9 mouse cellular contexts compared by ENCODE assay signal in genomic region chr2:121621262-121622163, GRCm38 (mm10).
A peak's percentile ranks its signal among the peaks of the same experiment; 100 is the strongest.
DNase-seq lines count a peak whose midpoint lies in the region; ATAC-seq and TF ChIP-seq lines count a peak whose summit lies in the region.
"Had no signal": no experiment of that assay in that cellular context is flagged by ENCODE, and none has a peak within 500 bp of the region (broad histone marks: within the 10 kb centered on the region; RNA-seq: fewer than 3 reads in every experiment).

No protein-coding gene starts in this region.

- H3K27ac ChIP-seq in heart, embryonic 10.5 days = no peak overlapping the region
- no peak overlapping the region for H3K27ac ChIP-seq in hindbrain, embryonic 11.5 days (ENCODE audit: low read depth, low read length)
- no peak overlapping the region for H3K27ac ChIP-seq in midbrain, embryonic 16.5 days (ENCODE audit: low read length)
- H3K27ac ChIP-seq in thymus, adult 2 months (ENCODE audit: control insufficient read depth, insufficient read depth, low read length) = no peak overlapping the region

- no peak overlapping the region for H3K4me2 ChIP-seq in hindbrain, embryonic 11.5 days (replicated peaks; ENCODE audit: low read depth, low read length)
- H3K4me2 ChIP-seq in midbrain, embryonic 16.5 days (ENCODE audit: low read length) = no peak overlapping the region
- H3K4me2 ChIP-seq: lung, embryonic 14.5 days had no signal

- DNase-seq in heart, adult 9 months (ENCODE audit: low spot score in 2 of 2) = peak; percentile 9 to 34
- DNase-seq in heart, embryonic 10.5 days (ENCODE audit: low spot score) = no peak
- peak; percentile 33 to 46 for DNase-seq in cerebellum, postnatal 14 days
- peak; percentile 12 for DNase-seq in hindbrain, embryonic 11.5 days (ENCODE audit: low spot score)
- DNase-seq in thymus, adult 2 months = no peak
- DNase-seq in heart, postnatal 4 days = no peak
- no peak for DNase-seq in thymus, postnatal 10 days (ENCODE audit: low spot score in 2 of 2)
- DNase-seq: lung, embryonic 14.5 days had no signal

- H3K4me1 ChIP-seq in heart, embryonic 10.5 days = peaks cover 7% of the 10 kb centered on the region
- 0 out of 2 replicates have a peak, but pooled peaks cover 2% of the 10 kb centered on the region for H3K4me1 ChIP-seq in hindbrain, embryonic 11.5 days (replicated peaks; ENCODE audit: control insufficient read depth, insufficient read depth, low read length)
- peaks cover 13% of the 10 kb centered on the region for H3K4me1 ChIP-seq in midbrain, embryonic 16.5 days (ENCODE audit: control insufficient read depth, insufficient read depth, low read length)
- no peaks in the 10 kb centered on the region for H3K4me1 ChIP-seq in thymus, adult 2 months (replicated peaks; ENCODE audit: control insufficient read depth, insufficient read depth, low read length)

- H3K27me3 ChIP-seq in heart, embryonic 10.5 days (ENCODE audit: insufficient read depth, poor library complexity, severe bottlenecking) = no peaks in the 10 kb centered on the region
- H3K27me3 ChIP-seq in hindbrain, embryonic 11.5 days (ENCODE audit: control insufficient read depth, insufficient read depth, low read length) = no peaks in the 10 kb centered on the region
- H3K27me3 ChIP-seq in midbrain, embryonic 16.5 days (ENCODE audit: control insufficient read depth, insufficient read depth, low read depth, low read length) = no peaks in the 10 kb centered on the region
- no peaks in the 10 kb centered on the region for H3K27me3 ChIP-seq in thymus, adult 2 months (ENCODE audit: control insufficient read depth, insufficient read depth, low read length)

- H3K36me3 ChIP-seq in heart, embryonic 10.5 days = no peaks in the 10 kb centered on the region
- no peaks in the 10 kb centered on the region for H3K36me3 ChIP-seq in hindbrain, embryonic 11.5 days (ENCODE audit: control insufficient read depth, insufficient read depth, low read length)
- H3K36me3 ChIP-seq in midbrain, embryonic 16.5 days (ENCODE audit: control insufficient read depth, insufficient read depth, low read length) = no peaks in the 10 kb centered on the region
- no peaks in the 10 kb centered on the region for H3K36me3 ChIP-seq in thymus, adult 2 months (ENCODE audit: control insufficient read depth, insufficient read depth, low read length)

- no peaks in the 10 kb centered on the region for H3K9me3 ChIP-seq in heart, embryonic 10.5 days
- no peaks in the 10 kb centered on the region for H3K9me3 ChIP-seq in hindbrain, embryonic 11.5 days (ENCODE audit: control insufficient read depth, low read length)
- H3K9me3 ChIP-seq in midbrain, embryonic 16.5 days (replicated peaks; ENCODE audit: control insufficient read depth, low read length, poor library complexity, severe bottlenecking) = no peaks in the 10 kb centered on the region

- no peak overlapping the region for H3K4me3 ChIP-seq in heart, embryonic 10.5 days
- no peak overlapping the region for H3K4me3 ChIP-seq in hindbrain, embryonic 11.5 days (ENCODE audit: low read depth, low read length)
- H3K4me3 ChIP-seq in midbrain, embryonic 16.5 days (ENCODE audit: low read depth, low read length) = no peak overlapping the region
- H3K4me3 ChIP-seq in thymus, adult 2 months (ENCODE audit: control insufficient read depth, insufficient read depth, low read length) = no peak overlapping the region

- TF ChIP-seq POLR2A in thymus, adult 2 months (IDR thresholded peaks at IDR 0.05; ENCODE audit: control insufficient read depth, extremely low read depth, insufficient read depth, low read length, poor library complexity) = no peak

- TF ChIP-seq CTCF in thymus, adult 2 months (IDR thresholded peaks at IDR 0.05; ENCODE audit: borderline replicate concordance, control insufficient read depth, extremely low read depth, insufficient read depth, low read length, poor library complexity) = no peak

- H3K9ac ChIP-seq in hindbrain, embryonic 11.5 days (ENCODE audit: low read depth, low read length) = no peak overlapping the region
- no peak overlapping the region for H3K9ac ChIP-seq in midbrain, embryonic 16.5 days (ENCODE audit: low read depth, low read length)
- H3K9ac ChIP-seq: lung, embryonic 14.5 days had no signal

- WGBS in heart, embryonic 10.5 days = 67% methylated on average over 13 of the region's 13 CpGs
- WGBS in hindbrain, embryonic 11.5 days = 61% methylated on average over 13 of the region's 13 CpGs
- WGBS in midbrain, embryonic 16.5 days = 38% methylated on average over 13 of the region's 13 CpGs
- 74% methylated on average over 13 of the region's 13 CpGs for WGBS in thymus, adult 2 months

- no peak for ATAC-seq in hindbrain, embryonic 11.5 days (ENCODE audit: low FRiP score)
- ATAC-seq in midbrain, embryonic 16.5 days = peak; percentile 67

Comparison
In these comparisons a context has a peak if more than half of its experiments do, and no peak if none do; other contexts are left out.
1. DNase-seq: peak in heart, adult 9 months (2 of 2), cerebellum, postnatal 14 days (2 of 2) and hindbrain, embryonic 11.5 days (single experiment); none in heart, embryonic 10.5 days (single experiment), thymus, adult 2 months (single experiment), heart, postnatal 4 days (single experiment) and thymus, postnatal 10 days (0 of 2).